Comparison of ENCODE assay signal across 11 mouse cellular contexts in the genomic region with DNA sequence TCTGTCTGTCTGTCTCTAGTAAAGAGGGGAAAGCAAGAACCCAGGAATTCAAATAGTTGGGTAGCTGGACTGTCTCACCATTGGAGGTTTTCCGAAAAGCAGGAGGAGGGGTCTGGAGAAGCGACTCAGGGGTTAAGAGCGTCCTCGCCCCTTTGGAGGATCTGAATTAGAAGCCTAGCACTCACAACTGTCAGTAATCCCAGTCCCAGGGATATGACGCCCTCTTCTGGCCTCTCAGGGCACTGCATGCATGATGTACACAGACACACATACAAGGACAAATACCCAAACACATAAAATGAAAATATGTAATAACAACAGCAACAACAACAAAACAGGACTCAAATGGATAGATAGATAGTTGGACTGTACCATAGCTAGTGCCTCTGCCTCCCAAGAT. TPM values are rescaled to one million over a fixed set of nuclear protein-coding genes. Genes with fewer than 3 reads are reported as not detected.
DNase-seq lines count a peak whose midpoint lies in the region; ATAC-seq and TF ChIP-seq lines count a peak whose summit lies in the region.
"Had no signal": no experiment of that assay in that cellular context is flagged by ENCODE, and none has a peak within 500 bp of the region (broad histone marks: within the 10 kb centered on the region; RNA-seq: fewer than 3 reads in every experiment).

No protein-coding gene starts in this region.

- H3K9me3 ChIP-seq in hindbrain, postnatal 0 days (ENCODE audit: low read length), result no peaks in the 10 kb centered on the region
- H3K9me3 ChIP-seq in hindbrain, embryonic 12.5 days (replicated peaks), result no peaks in the 10 kb centered on the region
- H3K9me3 ChIP-seq: heart, embryonic 15.5 days; kidney, embryonic 15.5 days had no signal

- H3K4me1 ChIP-seq in hindbrain, postnatal 0 days (ENCODE audit: insufficient read depth, low read length), result no peaks in the 10 kb centered on the region
- peaks cover 3% of the 10 kb centered on the region; the same call in 1 of the 2 replicates for H3K4me1 ChIP-seq in hindbrain, embryonic 12.5 days
- no peaks in the 10 kb centered on the region for H3K4me1 ChIP-seq in embryonic fibroblast, embryonic 13.5 days (ENCODE audit: control insufficient read depth, insufficient read depth, low read length)

- TF ChIP-seq CTCF in hindbrain, postnatal 0 days (IDR thresholded peaks at IDR 0.05; ENCODE audit: low read depth), result peak; percentile 51
- 0 out of 2 replicates have a peak, but pooled peaks have one; percentile 11 for TF ChIP-seq CTCF in embryonic fibroblast, embryonic 13.5 days (IDR thresholded peaks at IDR 0.05; ENCODE audit: borderline replicate concordance, insufficient read depth, low read length)

- H3K27me3 ChIP-seq in hindbrain, postnatal 0 days (ENCODE audit: insufficient read depth, low read length), result peaks cover 32% of the 10 kb centered on the region
- H3K27me3 ChIP-seq in hindbrain, embryonic 12.5 days, result peaks cover 60% of the 10 kb centered on the region

- no peak for TF ChIP-seq POLR2A in embryonic fibroblast, embryonic 13.5 days (IDR thresholded peaks at IDR 0.05; ENCODE audit: low read depth, low read length)

- no peak overlapping the region for H3K27ac ChIP-seq in hindbrain, postnatal 0 days
- no peak overlapping the region for H3K27ac ChIP-seq in hindbrain, embryonic 12.5 days
- no peak overlapping the region for H3K27ac ChIP-seq in embryonic fibroblast, embryonic 13.5 days (ENCODE audit: insufficient read depth, low read length)
- H3K27ac ChIP-seq: heart, embryonic 15.5 days; kidney, embryonic 15.5 days had no signal

- ATAC-seq in hindbrain, postnatal 0 days, result no peak
- ATAC-seq in hindbrain, embryonic 12.5 days (ENCODE audit: low FRiP score), result no peak

- no peak overlapping the region for H3K4me2 ChIP-seq in hindbrain, postnatal 0 days (ENCODE audit: low read depth, low read length)
- no peak overlapping the region for H3K4me2 ChIP-seq in hindbrain, embryonic 12.5 days (replicated peaks)
- H3K4me2 ChIP-seq: heart, embryonic 15.5 days; kidney, embryonic 15.5 days had no signal

- no peak overlapping the region for H3K4me3 ChIP-seq in hindbrain, postnatal 0 days (ENCODE audit: low read length)
- H3K4me3 ChIP-seq in hindbrain, embryonic 12.5 days, result no peak overlapping the region
- no peak overlapping the region for H3K4me3 ChIP-seq in embryonic fibroblast, embryonic 13.5 days (ENCODE audit: insufficient read depth, low read length)
- H3K4me3 ChIP-seq: heart, embryonic 15.5 days; kidney, embryonic 15.5 days; myocyte had no signal

- WGBS in hindbrain, postnatal 0 days, result 28% methylated on average over 5 of the region's 5 CpGs
- WGBS in hindbrain, embryonic 12.5 days, result 22% methylated on average over 5 of the region's 5 CpGs

- H3K36me3 ChIP-seq in hindbrain, postnatal 0 days (ENCODE audit: insufficient read depth, low read length), result no peaks in the 10 kb centered on the region
- no peaks in the 10 kb centered on the region for H3K36me3 ChIP-seq in hindbrain, embryonic 12.5 days
- H3K36me3 ChIP-seq: heart, embryonic 15.5 days; kidney, embryonic 15.5 days had no signal

- DNase-seq in hindbrain, postnatal 0 days (ENCODE audit: low spot score), result no peak
- DNase-seq in thymus, postnatal 4 days, result peak; percentile 57
- no peak for DNase-seq in thymus, postnatal 25 days
- no peak for DNase-seq in urinary bladder, adult 18-20 months (ENCODE audit: low spot score in 2 of 2)
- no peak for DNase-seq in layer of hippocampus, adult 18-20 months (ENCODE audit: low spot score in 2 of 2)
- no peak for DNase-seq in neural tube, embryonic 10.5 days (ENCODE audit: extremely low spot score, low spot score)

- H3K9ac ChIP-seq in hindbrain, postnatal 0 days (replicated peaks; ENCODE audit: low read length), result no peak overlapping the region
- H3K9ac ChIP-seq in hindbrain, embryonic 12.5 days, result no peak overlapping the region
- H3K9ac ChIP-seq: heart, embryonic 15.5 days; kidney, embryonic 15.5 days had no signal

RNA-seq across cellular contexts. Expression of gene Cldn7, which starts 4.0 kb away (rescaled TPM):
- total RNA-seq in hindbrain, postnatal 0 days (2014; rRNA removed), result not detected in 2 replicates
- 0.18 and 0.19 TPM in 2 replicates for polyA plus RNA-seq in hindbrain, postnatal 0 days (2015; fragmentation: Nextera tagmentation; extraction: Ambion mirVana)
- polyA plus RNA-seq in hindbrain, embryonic 12.5 days (2016; fragmentation: Nextera tagmentation; extraction: Ambion mirVana), result 9.5 and 21.8 TPM in 2 replicates
- not detected in 2 replicates for polyA plus RNA-seq in embryonic fibroblast, embryonic 13.5 days (2011; ENCODE audit: insufficient read length, low read depth, missing spikeins)
- not detected for total RNA-seq in layer of hippocampus, adult 18-20 months (2021)
- polyA plus RNA-seq: myocyte had no signal

RNA-seq across cellular contexts. Expression of gene Slc2a4, which starts 12.6 kb away (rescaled TPM):
- total RNA-seq in hindbrain, postnatal 0 days (2014; rRNA removed), result 9.5 and 12.8 TPM in 2 replicates
- 6.1 and 6.5 TPM in 2 replicates for polyA plus RNA-seq in hindbrain, postnatal 0 days (2015; fragmentation: Nextera tagmentation; extraction: Ambion mirVana)
- polyA plus RNA-seq in hindbrain, embryonic 12.5 days (2016; fragmentation: Nextera tagmentation; extraction: Ambion mirVana), result 9.6 and 12.9 TPM in 2 replicates
- polyA plus RNA-seq in embryonic fibroblast, embryonic 13.5 days (2011; ENCODE audit: insufficient read length, low read depth, missing spikeins), result 2.3 and 2.7 TPM in 2 replicates
- 1 to 10 TPM; 3.4 to 3.5 TPM for total RNA-seq in layer of hippocampus, adult 18-20 months (2021)

RNA-seq across cellular contexts. Expression of gene Ctdnep1, which starts 20.3 kb away (rescaled TPM):
- total RNA-seq in hindbrain, postnatal 0 days (2014; rRNA removed), result 37.7 and 40.9 TPM in 2 replicates
- polyA plus RNA-seq in hindbrain, postnatal 0 days (2015; fragmentation: Nextera tagmentation; extraction: Ambion mirVana), result 24.7 and 25.0 TPM in 2 replicates
- 22.4 and 26.1 TPM in 2 replicates for polyA plus RNA-seq in hindbrain, embryonic 12.5 days (2016; fragmentation: Nextera tagmentation; extraction: Ambion mirVana)
- polyA plus RNA-seq in embryonic fibroblast, embryonic 13.5 days (2011; ENCODE audit: insufficient read length, low read depth, missing spikeins), result 140 and 171 TPM in 2 replicates
- 100 to 1,000 TPM; 110 to 111 TPM for total RNA-seq in layer of hippocampus, adult 18-20 months (2021)

RNA-seq across cellular contexts. Expression of gene Elp5, which starts 21.7 kb away (rescaled TPM):
- 137 and 147 TPM in 2 replicates for total RNA-seq in hindbrain, postnatal 0 days (2014; rRNA removed)
- 168 and 170 TPM in 2 replicates for polyA plus RNA-seq in hindbrain, postnatal 0 days (2015; fragmentation: Nextera tagmentation; extraction: Ambion mirVana)
- polyA plus RNA-seq in hindbrain, embryonic 12.5 days (2016; fragmentation: Nextera tagmentation; extraction: Ambion mirVana), result 123 and 127 TPM in 2 replicates
- polyA plus RNA-seq in embryonic fibroblast, embryonic 13.5 days (2011; ENCODE audit: insufficient read length, low read depth, missing spikeins), result 68.8 and 86.1 TPM in 2 replicates
- 10 to 100 TPM; 76.7 to 80.1 TPM for total RNA-seq in layer of hippocampus, adult 18-20 months (2021)

RNA-seq across cellular contexts. Expression of gene Ybx2, which starts 25.0 kb away (rescaled TPM):
- total RNA-seq in hindbrain, postnatal 0 days (2014; rRNA removed), result 23.9 and 31.1 TPM in 2 replicates
- polyA plus RNA-seq in hindbrain, postnatal 0 days (2015; fragmentation: Nextera tagmentation; extraction: Ambion mirVana), result 3.3 and 5.9 TPM in 2 replicates
- polyA plus RNA-seq in hindbrain, embryonic 12.5 days (2016; fragmentation: Nextera tagmentation; extraction: Ambion mirVana), result 5.5 and 9.0 TPM in 2 replicates
- polyA plus RNA-seq in embryonic fibroblast, embryonic 13.5 days (2011; ENCODE audit: insufficient read length, low read depth, missing spikeins), result not detected in 2 replicates
- 1 to 10 TPM; 8.7 to 9.2 TPM for total RNA-seq in layer of hippocampus, adult 18-20 months (2021)
